Mouse (Mus musculus) left cerebral cortex, adult 8-10 months (tissue): ENCODE measurements around the gene Rbfox1. TPM values are rescaled to one million over a fixed set of nuclear protein-coding genes. Genes with fewer than 3 reads are reported as not detected.
A peak's percentile ranks its signal among the peaks of the same experiment; 100 is the strongest.

Experiments used
- DNase-seq, 2 experiments: peaks; one replicate each; pipeline ENCODE4 v3.0.0; 2022; ENCODE audit warnings: low spot score in 2 of 2
- total RNA-seq, 4 experiments: library from RNA; stranded (reverse); gene quantifications; 2 replicates each; pipeline ENCODE4 v1.2.4; 2022

The Rbfox1 gene
- total RNA-seq, 4 experiments from 2014 or later, result 293 to 314 (median 299) TPM

DNA sequence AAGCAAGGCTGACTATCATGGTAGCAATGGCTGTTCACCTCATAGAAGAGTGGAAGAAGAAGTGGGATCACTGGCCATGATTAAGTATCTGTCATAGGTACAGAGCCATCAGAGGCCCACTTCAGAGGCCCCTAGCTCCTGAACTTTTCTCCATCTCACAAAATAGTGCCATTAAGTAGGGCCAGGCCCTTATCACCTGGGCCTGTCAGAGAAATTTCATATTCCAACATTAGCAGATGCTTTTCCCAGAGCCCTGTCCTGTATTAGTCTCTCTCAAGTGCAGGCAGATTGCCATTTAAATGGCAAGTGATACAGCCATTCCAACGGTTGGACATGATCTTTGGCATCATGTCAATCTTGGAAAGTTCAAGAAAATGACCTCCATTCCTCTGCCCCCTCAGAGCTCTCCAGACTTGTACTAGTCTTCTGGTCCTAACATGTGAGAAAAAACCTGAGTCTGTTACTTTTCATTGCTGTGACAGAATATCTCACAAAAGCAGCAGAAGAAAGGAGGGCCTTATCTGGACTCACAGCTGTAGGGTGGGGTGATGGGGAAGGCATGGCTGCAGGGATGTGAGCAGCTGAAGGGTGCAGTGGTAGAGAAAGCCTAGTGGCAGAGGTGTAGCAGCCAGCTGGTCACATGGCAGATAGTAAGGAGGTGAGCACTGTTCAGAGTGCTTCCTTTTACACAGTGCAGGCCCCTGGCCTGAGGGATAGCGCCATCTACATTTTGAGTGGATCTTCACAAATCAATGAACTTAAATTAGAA, 210.6 kb downstream of the Rbfox1 start:
- DNase-seq, result no peak

DNA sequence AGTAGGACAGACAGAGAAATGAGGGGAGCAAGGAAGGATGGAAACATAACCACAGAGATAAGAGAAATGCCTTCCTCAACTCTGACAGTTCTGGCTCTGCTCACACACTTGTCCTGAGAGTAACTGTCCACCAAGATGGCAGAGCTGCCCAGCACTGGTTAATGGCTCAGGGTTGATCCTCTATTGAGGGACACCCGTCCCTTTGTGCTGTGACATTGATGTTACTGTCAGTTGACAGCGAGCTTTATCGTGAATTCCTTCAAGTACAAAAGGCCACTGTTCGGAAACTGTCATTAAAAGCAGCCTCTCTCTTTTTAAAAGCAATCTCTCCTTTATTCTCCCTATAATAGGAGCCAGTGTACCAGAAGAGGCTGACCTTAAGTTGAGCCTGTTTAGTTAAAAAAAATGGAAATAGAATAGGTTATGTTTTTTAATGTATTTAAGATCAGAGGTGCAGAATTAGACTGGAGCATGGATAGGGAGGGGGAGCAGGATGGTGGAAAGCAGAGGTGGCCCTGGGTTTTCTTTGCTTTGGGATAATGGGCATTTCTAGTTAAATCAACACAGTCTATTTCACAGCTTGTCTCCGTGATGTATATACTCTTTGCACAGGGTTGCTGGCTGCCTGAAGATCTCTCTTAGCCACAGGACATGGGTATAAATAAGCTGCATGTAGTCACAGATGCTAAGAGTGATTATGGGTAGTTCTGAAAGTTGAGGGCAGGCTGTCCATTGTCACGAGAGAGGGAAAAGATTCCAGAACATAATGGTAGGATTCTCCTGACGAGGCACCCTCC, 212.3 kb downstream of the Rbfox1 start:
- DNase-seq, result no peak

DNA sequence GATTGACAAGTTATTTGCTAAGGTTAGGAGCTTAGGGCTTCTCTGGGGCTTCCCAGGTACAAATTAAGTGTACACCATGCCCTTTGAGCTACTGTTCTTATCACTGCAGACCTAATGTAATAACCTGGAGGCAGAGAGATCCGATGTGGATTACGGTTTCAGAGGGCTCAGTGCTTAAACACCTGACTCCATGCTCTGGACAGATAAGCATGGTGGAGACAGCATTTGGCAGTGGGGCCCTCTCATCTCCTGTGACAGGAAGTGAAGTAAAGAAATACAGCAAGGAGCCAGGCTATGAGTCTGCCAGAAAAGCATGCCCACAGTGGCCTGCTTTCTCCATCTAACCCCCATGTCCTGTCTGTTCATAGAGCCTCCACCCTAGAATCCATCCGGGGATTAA, 213.0 kb downstream of the Rbfox1 start:
- no peak for DNase-seq

DNA sequence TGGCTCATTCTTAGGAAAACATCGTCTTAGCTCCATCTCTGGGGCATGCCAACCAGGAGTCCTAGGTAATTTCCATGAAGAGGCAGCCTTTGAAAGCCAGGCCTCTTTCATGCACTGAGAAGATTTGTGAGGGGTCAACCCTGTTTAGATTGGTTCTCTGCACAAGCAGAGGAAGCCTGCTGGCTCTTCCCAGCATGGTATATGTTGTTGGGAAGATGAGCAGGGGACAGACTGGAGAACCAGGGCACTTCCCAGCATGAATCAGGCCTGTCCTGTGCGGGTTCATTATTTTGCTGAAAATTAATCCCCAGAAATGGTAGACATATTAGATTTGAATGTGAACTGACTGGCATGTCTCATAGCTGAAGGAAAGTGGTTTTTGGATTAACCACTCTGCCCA, 214.4 kb downstream of the Rbfox1 start:
- no peak for DNase-seq

DNA sequence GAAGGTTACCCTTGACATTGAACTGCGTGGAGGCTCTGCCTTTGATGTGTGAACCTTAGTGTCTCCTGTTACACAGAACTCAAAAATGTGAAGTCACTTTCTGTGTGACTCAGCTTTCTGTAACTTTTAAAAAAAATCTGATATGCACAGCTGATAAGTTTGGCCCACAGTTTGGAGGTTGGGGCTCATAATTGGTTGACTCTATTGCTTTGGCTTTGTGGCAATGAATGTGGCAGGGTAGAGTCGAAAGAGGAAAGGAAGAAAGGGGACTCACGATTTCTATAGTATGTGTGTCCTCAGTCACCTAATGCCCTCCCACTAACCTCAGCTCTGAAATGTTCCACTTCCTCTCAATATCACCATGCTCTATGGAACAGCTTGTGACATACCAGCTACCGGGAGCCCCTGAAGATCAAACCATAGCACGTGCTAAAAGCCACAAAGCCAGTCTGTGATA, 215.3 kb downstream of the Rbfox1 start:
- DNase-seq, result no peak

DNA sequence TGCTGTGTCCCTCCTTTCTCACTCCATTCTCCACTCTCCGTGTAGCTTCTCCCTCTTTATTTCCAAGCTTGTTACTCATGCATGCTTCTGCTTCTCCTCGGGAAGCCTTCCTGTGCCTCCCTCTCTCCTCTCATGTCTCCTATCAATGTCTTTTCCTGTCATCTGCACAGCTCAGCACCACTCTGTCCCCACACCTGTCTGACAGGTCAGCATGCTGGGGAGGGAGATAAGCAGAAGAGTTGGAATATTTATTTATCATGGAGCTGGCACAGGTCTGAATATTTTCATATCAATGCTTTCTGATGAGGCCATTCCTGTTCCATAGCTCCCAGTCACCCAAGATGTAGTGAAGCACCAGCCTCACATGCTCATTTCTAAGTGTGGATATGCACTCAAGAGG, 218.6 kb downstream of the Rbfox1 start:
- DNase-seq, result no peak

DNA sequence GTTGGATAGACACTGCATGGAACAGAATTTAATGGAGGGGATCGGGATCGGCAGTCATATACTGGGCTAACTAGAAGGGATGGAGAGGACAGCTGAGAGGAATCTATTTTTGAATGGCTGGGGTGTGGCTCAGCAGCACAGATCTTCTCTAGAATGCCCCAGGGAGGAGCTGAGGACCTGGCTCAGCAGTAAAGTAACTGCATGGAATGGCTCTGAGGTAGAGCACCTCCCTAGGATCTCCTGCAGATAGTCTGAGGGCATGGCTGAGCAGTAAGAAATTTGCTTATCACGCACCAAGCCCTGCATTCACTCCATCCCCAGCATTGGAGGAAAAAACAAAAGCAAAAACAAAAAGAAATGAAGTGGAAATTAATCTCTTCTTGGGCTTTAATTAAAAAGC, 225.0 kb downstream of the Rbfox1 start:
- no peak for DNase-seq

DNA sequence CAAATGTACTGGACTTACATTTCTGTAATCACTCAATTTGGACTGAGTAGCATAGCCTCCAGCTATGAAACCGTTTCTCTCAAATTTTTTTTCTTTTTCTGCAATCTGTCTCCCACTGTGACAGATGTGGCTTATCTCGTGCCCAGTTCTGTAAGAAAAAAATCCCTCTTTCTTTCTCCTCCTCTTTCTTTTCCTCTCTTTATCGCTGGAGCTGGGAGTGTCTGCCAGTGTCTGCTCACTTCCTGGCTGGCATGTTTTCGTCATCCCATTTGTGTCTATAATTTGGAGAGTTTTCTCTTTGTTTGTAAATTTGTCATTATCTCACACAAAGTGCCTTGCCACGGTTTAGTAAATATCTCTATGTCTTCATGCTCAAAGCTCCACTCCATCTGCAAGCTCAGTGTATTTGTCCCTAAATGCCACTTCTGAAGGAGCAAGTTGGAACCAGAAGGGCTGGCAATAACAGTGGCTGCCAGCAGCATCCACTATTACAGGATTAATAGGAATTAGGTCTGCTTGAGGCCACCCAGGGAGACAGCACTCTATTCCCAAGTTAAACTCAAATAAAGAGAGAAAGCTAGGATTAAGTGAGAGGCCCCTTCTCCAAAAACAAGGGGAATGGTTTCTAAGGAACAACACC, 228.8 kb downstream of the Rbfox1 start:
- no peak for DNase-seq

DNA sequence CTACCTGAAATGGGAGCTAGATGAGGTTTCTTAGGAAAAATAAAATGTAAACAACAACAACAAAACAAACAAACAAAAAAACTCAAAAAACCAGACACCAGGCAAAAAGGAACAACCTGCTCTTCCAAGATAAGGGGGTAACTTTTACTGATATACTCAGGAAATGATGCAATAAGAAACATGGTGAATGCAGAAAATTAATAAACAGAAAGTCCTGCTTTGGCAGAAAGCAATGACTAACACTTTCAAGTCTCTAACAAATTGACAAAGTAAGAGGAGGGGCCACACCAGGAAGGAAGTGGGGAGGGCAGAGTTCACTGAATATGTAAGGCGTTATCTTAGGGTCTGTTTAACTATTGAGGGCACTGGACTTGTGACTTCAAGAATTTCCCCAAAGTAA, 234.3 kb downstream of the Rbfox1 start:
- no peak for DNase-seq

DNA sequence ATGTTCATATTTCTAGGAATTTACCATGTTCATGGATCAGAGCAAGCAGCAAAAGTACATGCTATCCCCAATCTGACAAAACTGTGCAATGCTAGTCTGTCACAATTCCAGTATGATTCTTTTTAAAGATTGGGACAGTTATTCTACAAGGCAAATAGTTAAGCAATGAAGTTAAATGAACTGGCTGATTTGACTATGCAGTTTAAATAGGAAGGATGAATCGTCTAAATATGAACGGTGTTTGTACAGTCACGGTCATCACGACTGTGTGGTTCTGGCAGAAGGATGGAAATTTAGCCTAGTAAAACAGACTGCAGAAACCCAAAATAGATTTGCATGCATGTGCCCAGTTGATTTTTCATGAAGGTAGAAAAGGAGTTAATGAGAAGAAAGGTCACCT, 236.1 kb downstream of the Rbfox1 start:
- no peak for DNase-seq

DNA sequence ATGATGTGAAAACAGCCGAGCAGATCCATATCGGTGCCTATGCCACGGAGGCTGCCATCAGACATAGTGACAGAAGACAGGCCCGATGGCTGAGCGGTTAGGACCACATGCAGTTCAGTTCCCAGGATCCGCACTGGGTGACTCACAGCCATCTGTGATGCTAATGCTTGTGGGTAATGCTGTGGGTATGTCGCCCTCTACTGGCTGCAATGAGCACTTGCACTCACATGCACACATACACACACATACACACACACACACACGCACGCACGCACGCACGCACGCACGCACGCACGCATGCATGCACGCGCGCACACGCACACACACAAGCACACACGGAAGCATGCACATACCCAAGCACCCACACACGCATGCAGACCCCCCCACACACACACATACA, 237.7 kb downstream of the Rbfox1 start:
- no peak for DNase-seq

DNA sequence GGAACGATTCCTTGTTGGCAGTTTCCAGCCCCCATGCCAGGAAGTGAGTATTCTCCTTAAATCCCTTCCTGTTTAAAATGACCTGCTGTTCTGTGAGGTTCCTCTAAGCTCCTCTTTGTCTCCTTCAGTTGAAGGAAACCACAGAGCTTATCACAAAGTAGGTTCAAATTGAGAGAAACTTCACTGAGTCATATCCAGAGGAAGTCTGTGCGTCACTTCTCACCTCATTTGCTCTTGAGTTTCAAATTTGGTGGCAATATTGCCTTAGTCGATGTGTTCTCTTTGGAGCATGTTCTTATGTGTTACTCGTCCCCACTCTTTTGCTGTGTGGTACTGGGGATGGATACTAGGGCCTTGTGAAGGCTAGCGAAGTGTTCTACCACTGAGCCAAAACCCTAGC, 243.2 kb downstream of the Rbfox1 start:
- no peak for DNase-seq

DNA sequence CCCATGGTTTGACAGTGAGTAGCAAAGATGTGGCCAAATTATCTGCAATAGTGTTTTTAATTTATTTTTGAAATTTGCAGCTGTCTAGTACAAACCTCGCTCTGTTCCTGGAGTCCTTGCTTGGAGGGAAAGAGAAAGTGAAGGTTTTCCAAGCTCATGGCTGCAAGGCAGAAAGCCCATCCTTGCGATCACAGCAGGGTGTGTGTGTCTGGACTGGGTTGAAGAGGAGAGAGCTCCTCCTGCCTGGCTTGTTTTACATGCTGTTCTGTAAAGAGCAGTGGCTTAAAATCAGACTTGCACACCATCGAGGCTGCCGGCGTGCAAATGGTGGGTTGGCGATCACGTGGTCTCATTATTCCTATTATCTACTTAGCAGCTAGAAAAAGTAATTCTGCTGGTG, 249.9 kb downstream of the Rbfox1 start:
- no peak for DNase-seq

DNA sequence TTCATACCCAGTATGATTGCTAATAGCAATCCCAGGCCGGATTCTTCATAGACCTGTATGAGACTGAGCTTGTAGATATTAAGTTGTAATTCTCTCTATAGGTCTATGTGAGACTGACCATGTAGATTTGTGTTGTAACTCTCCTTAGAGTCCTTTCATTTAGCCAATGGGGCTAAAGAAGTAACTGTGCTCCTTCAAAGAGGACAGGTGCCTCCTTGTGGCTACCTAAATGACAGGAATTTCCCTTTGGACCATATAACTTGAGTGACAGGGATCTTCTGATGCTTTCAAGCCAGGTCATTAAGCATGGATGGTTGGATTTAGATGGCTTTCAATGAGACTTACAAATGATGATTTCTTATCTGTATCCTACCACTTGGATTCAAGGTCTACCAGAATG, 254.3 kb downstream of the Rbfox1 start:
- DNase-seq, result no peak

DNA sequence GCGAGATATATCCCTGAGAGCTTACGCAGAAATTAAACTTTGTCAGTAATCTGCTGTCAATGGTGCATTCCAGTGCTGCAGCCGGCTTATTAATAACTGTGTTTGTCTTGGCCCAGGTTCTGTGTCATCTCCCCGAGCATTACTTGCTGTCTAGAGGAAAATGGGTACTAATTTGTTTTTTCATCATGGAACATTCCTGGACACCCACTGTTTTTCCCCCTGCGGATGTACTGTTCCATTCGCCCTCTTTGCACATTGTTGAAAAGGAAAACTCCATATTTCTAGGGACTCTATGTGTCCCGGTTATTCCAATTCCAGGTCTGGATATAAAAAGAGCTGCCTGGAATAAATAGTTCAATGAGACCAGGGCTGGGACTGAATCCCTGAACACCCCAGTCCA, 262.8 kb downstream of the Rbfox1 start:
- no peak for DNase-seq

DNA sequence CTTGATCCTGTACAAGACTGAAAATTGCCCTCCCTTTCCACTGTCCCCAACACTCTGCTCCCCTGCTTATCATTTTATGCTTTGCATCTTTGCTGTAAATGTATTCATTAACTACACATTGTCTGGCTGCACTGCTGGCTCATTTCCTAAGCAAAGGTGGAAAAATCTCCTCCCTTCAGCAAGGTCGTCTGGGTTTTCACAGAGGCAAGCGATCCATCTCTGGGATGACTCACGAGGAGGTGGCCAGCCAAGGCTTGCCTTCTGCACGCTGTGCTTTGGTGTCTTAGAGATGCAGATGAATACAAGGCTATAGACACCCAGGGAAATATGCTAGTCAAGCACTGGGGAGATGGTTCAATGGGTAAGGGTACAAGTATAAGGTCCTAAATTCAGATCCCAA, 264.2 kb downstream of the Rbfox1 start:
- no peak for DNase-seq

DNA sequence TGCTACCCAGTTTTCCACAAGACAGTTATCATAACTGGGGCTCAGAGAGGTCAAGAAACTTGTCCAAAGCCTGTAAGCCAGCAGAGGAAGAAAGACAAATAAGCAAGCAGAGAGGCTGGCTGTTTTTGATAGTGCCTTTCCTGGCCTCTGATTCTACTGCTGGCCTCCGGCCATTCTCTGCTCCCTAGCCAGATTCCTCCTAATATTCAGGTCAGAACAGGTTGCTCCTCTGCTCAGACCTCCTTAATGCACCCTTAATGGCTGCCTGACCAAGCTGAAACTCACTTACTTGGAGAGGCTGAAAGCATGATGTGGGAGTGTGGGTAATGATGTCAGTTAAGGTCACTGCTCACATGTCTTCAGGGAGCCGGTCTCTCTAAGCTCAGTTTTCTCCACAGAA, 270.4 kb downstream of the Rbfox1 start:
- no peak for DNase-seq

DNA sequence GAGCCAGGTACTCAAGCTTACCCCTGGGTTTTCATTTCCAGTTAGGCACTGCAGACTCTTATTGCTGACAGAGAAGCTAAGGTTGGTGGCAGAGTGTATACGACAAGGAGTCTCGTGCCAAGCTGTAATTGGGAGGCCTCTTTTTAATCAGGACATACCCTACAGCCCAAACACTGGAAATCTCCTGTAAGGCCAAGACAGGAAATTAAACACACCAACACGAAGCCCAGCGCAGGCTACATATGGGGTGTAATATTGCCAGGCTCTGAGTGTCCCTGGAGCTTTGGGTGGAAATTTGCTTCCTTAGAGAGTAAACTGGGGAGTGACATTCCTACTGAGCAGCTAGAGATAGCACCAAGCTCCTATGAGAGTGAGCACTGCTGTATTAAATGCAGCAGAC, 279.3 kb downstream of the Rbfox1 start:
- DNase-seq, result no peak

DNA sequence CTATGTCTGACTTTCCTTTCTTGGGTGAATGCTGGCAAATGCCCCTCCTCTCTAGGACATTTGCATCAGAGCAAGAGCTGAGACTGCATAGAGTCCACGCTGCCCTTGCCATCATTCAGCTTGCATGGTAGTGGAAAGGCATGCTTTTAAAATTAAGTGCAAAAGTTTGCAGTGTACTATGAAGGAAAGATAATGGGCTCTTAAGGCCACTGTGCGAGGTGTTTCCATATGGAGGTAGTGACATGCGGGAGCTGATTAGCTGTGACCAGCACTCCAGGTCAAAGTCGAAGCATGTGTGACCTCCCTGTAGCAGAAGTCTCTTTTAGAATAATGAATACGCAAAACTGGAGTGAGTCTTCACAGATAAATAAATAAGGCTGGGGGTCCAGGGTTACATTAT, 284.2 kb downstream of the Rbfox1 start:
- DNase-seq, result no peak

DNA sequence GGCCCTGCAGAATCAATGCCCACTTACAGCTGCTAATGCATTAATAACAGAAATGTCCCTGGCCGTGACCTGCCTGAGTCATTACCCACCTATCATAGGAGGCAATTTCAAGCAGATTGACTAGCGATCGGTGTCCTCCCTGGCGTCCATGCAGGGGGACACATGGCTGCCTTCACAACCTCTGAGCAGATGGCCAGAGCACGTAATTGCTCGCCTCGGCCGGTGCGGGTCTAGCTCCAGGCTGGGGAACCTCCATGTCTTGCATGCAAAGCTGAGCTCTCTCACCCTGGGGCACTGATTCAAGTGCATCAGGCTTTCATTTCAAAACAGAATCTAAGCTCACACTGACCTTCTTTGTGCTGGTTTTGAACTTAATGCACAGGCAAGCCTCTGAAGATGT, 295.7 kb downstream of the Rbfox1 start:
- no peak for DNase-seq

DNA sequence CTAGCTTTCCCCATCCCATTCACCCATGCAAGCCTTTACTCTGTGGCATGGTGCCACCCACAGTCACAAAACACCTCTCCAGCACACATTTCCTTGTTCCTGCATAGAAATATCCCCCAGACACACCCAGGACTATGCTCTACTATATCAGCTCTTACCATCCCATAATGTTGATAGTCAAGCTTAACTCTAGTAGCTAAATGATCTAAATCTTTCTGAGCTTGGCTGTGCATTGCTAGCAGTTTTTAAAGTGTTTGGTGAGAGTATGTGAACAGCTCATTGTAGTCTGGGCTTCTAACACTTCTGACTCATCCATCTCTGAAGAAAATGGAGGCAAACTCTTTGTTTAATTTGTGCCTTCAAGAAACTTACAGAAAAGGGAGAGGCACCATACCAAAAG, 297.2 kb downstream of the Rbfox1 start:
- no peak for DNase-seq

DNA sequence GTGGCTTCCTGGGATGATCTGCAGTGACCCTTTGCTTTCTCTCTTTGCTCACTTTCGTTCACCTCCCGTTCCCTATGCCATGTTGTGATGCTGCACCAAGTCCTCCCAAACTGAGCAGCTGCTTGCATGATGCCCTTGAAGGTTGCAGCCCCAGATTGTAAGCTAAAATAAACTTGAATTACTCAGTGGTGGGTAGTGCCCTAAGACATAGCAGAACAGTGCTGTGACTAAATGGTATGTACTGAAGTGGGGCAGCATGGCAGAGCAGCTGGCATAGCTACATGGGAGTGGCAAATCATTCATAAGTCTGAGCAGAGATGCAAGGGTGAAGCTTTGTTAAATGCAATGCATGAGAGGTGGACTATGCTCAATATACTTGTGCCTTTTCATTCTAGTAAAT, 307.2 kb downstream of the Rbfox1 start:
- peak in 1 of 2 experiments; percentile 9 for DNase-seq
